Mouse (Mus musculus) intestine, embryonic 15.5 days (tissue): ENCODE data around the gene Pafah1b1. TPM values are rescaled to one million over a fixed set of nuclear protein-coding genes. Genes with fewer than 3 reads are reported as not detected.

Source experiments
- ATAC-seq: fragments of 200-750 bp; cut with Nextera tagmentation; 2 replicates; pipeline ENCODE4 v1.8.0; 2017; ENCODE audit warnings: moderate TSS enrichment, moderate library complexity
- H3K27ac ChIP-seq: fragments of 300-500 bp; sonication (generic); 2 replicates; pipeline ENCODE4 v1.5.1; 2015; ENCODE audit warnings: mild to moderate bottlenecking, inconsistent platforms
- H3K27me3 ChIP-seq: fragments of 300-500 bp; sonication (generic); replicated peaks from 2 replicates; pipeline ENCODE4 v1.6.1; 2015; ENCODE audit warnings: inconsistent platforms
- H3K36me3 ChIP-seq: fragments of 300-500 bp; sonication (generic); 2 replicates; pipeline ENCODE4 v1.6.1; 2015; ENCODE audit warnings: inconsistent platforms
- H3K4me1 ChIP-seq: fragments of 300-500 bp; sonication (generic); replicated peaks from 2 replicates; pipeline ENCODE4 v1.6.1; 2015; ENCODE audit warnings: inconsistent platforms
- H3K4me2 ChIP-seq: fragments of 300-500 bp; sonication (generic); replicated peaks from 2 replicates; pipeline ENCODE4 v1.6.1; 2015; ENCODE audit warnings: mild to moderate bottlenecking, inconsistent platforms
- H3K4me3 ChIP-seq: fragments of 300-500 bp; sonication (generic); replicated peaks from 2 replicates; pipeline ENCODE4 v1.5.1; 2015; ENCODE audit warnings: inconsistent platforms
- H3K9ac ChIP-seq: fragments of 300-500 bp; sonication (generic); 2 replicates; pipeline ENCODE4 v1.6.1; 2015; ENCODE audit warnings: inconsistent platforms
- H3K9me3 ChIP-seq: fragments of 300-500 bp; sonication (generic); 2 replicates; pipeline ENCODE4 v1.6.1; 2016; ENCODE audit warnings: inconsistent platforms
- WGBS: fragments of 180-500 bp; shearing (Covaris S2); methylation state at CpG from one replicate; pipeline ENCODE4 v1.1.7; 2015; 5-methylcytosine and 5-hydroxymethylcytosine counted together
- polyA plus RNA-seq: library from polyadenylated mRNA; unstranded; fragments of >200 nt; fragmentation: Nextera tagmentation; extraction: Ambion mirVana; gene quantifications from 2 replicates; pipeline ENCODE4 v1.2.1, GENCODE M21; 2015

The Pafah1b1 gene
- polyA plus RNA-seq, 1 experiment from 2014 or later: 55.8 TPM

DNA sequence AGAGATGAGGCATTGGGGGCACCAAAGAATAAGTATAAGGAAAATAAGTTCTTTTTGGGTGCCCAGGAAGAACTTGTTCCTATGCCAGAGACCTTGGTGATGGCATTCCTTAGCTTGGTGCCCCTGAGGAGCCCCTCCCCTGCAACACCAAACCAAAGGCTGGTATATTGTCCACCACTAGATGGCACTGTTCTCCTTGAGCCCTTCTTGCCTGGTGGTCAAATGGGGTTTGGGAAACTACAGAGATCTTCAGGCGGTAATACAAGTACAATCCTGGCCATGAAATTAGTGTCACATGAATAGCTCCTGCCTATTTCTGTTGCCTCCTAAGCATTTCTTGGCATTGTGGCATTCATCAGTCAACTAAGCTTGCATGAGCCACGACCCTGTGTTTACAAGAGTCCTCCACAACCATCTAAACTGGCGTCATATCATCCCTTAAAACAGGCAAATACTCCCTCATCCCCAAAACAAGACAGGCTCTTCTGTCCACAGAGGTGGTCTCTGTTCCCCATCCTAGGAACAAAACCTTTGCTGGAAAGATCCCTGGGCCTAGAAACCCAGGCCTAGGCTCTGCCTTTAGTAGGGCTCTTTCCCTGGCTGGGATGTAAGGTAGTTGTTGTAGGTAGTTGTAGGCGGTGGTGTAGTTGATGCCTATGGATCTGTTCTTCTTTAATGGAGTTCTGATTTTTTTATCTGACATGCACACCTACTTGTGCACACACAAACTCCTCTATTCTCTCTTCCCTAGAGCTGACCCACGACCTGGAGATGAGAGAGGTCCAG lies 89.8 kb downstream of the Pafah1b1 start:
- 64% methylated on average over 5 of the region's 5 CpGs for WGBS
- H3K4me3 ChIP-seq: no peak overlapping the region
- H3K36me3 ChIP-seq: no peaks in the 10 kb centered on the region
- no peaks in the 10 kb centered on the region for H3K27me3 ChIP-seq
- H3K27ac ChIP-seq: no peak overlapping the region
- no peaks in the 10 kb centered on the region for H3K9me3 ChIP-seq
- no peak overlapping the region for H3K4me2 ChIP-seq
- H3K4me1 ChIP-seq: peaks cover 18% of the 10 kb centered on the region
- no peak overlapping the region for H3K9ac ChIP-seq
- ATAC-seq: no peak

DNA sequence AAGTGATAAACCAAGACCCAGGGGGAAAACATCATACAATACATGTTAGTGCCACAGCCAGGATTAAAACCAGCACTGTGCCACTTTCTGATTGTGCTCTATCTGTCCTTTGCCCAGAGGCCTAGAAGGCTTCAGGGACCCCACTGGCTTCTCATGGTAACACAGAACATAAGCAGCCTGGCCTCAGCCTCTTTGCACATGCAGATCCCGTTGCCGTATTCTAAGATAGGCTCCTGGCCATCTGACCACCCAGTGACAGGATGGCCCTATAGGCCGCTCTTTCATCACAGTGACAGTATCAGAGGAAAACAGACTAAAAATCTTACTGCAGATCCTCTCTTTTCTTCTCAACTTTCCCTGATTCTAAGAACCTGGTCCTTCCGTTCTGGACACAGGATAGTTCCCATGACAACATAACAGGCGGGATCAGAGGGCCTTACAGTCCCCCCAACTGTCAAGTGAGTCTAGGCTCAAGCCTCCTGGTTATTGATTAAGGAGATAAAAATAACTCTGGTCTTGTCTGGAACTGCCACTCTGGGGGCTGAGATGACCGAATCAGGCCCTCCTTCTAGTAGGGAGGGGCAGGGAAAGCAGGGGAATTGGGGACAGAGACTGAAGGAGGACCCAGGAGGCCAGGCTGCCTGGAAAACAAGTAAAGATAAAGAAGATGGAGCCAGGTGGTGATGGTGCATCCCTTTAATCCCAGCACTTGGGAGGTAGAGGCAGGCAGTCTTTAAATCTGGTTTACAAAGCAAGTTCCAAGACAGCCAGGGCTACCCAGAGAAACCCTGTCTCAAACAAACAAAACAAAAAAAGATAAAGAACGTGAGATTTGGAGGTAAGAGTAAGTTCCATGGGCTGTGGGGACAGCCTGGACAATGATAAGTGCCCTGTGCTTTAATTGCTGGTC lies 92.3 kb downstream of the Pafah1b1 start:
- WGBS: 64% methylated on average over 7 of the region's 7 CpGs

DNA sequence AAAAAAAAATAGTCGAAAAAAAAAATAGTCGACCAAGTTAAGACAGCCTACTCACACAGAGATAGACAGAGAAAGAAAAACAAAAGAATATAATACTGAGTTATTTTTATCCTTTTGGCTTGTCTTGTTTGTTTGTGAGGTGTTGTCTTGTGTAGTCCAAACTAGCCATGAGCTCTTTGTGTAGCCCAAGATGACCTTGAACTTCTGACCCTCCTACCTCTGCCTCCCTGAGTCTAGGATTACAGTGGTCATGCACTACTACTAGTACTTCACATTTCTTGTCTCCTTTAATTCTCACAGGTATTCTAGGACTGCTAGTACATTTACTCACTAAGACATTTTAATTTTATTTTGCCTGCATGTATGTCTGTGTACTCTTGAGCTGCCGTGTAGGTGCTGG lies 97.0 kb downstream of the Pafah1b1 start:
- no peak overlapping the region for H3K4me3 ChIP-seq
- H3K9ac ChIP-seq: no peak overlapping the region
- no peak overlapping the region for H3K4me2 ChIP-seq
- H3K9me3 ChIP-seq: no peaks in the 10 kb centered on the region
- no peak overlapping the region for H3K27ac ChIP-seq
- no peak for ATAC-seq
- H3K4me1 ChIP-seq: 0 out of 2 replicates have a peak, but pooled peaks cover 7% of the 10 kb centered on the region
- WGBS: 68% methylated on average over 3 of the region's 3 CpGs
- no peaks in the 10 kb centered on the region for H3K36me3 ChIP-seq
- no peaks in the 10 kb centered on the region for H3K27me3 ChIP-seq

More for the DNA sequence above, 92.3 kb downstream of the Pafah1b1 start:
- H3K9me3 ChIP-seq: no peaks in the 10 kb centered on the region
- ATAC-seq: no peak
- no peaks in the 10 kb centered on the region for H3K27me3 ChIP-seq
- H3K4me1 ChIP-seq: peaks cover 1% of the 10 kb centered on the region; the same call in 1 of the 2 replicates
- no peak overlapping the region for H3K27ac ChIP-seq
- H3K4me3 ChIP-seq: no peak overlapping the region
- H3K4me2 ChIP-seq: no peak overlapping the region
- H3K36me3 ChIP-seq: no peaks in the 10 kb centered on the region
- no peak overlapping the region for H3K9ac ChIP-seq

DNA sequence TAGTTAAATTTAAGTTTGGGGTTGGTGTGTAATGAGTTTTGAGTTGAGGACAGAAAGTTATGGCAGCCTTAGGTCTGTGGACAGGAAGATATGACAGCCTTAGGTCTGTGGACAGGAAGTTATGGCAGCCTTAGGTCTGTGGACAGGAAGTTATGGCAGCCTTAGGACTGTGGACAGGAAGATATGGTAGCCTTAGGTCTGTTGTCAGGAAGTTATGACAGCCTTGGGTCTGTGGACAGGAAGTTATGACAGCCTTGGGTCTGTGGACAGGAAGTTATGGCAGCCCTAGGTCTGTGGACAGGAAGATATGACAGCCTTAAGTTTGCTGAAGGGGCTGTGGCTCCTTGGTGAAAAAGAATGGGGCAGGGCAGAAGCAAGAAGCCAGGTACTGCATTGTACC lies 99.1 kb downstream of the Pafah1b1 start:
- no peaks in the 10 kb centered on the region for H3K36me3 ChIP-seq
- no peak overlapping the region for H3K4me2 ChIP-seq
- H3K9me3 ChIP-seq: no peaks in the 10 kb centered on the region
- ATAC-seq: no peak
- H3K27ac ChIP-seq: no peak overlapping the region
- 0 out of 2 replicates have a peak, but pooled peaks cover 7% of the 10 kb centered on the region for H3K4me1 ChIP-seq
- no peak overlapping the region for H3K9ac ChIP-seq
- no peak overlapping the region for H3K4me3 ChIP-seq
- peaks cover 12% of the 10 kb centered on the region for H3K27me3 ChIP-seq

Other genes with a start within 250 kb of the Pafah1b1 start
- gene Rap1gap2, start 113.8 kb downstream of the Pafah1b1 start, polyA plus RNA-seq: 12.1 and 12.4 TPM in 2 replicates
- gene Ccdc92b, start 105.1 kb downstream of the Pafah1b1 start, polyA plus RNA-seq: 0.52 and 0.54 TPM in 2 replicates
- gene Cluh, start 75.2 kb downstream of the Pafah1b1 start, polyA plus RNA-seq: 56.4 and 61.4 TPM in 2 replicates
- gene Mettl16, start 46.2 kb upstream of the Pafah1b1 start, polyA plus RNA-seq: 43.0 and 45.8 TPM in 2 replicates
- 4.8 and 5.0 TPM in 2 replicates for gene Mnt, start 106.2 kb upstream of the Pafah1b1 start, polyA plus RNA-seq
- gene Sgsm2, start 172.4 kb upstream of the Pafah1b1 start, polyA plus RNA-seq: 5.1 TPM in 2 replicates
- gene Tsr1, start 173.4 kb upstream of the Pafah1b1 start, polyA plus RNA-seq: 49.6 and 53.5 TPM in 2 replicates
- 11.9 and 12.4 TPM in 2 replicates for gene Smg6, start 201.2 kb upstream of the Pafah1b1 start, polyA plus RNA-seq
- 16.1 and 16.6 TPM in 2 replicates for gene Srr, start 201.3 kb upstream of the Pafah1b1 start, polyA plus RNA-seq